Mouse (Mus musculus): Measurements from ENCODE around the gene Zfp811. TPM values are rescaled to one million over a fixed set of nuclear protein-coding genes. Genes with fewer than 3 reads are reported as not detected.

The Zfp811 gene
- under 1 TPM in 1 of 2 experiments, not detected in 1; 0.75 TPM for polyA plus RNA-seq (2017; shearing (Covaris generic))

DNA sequence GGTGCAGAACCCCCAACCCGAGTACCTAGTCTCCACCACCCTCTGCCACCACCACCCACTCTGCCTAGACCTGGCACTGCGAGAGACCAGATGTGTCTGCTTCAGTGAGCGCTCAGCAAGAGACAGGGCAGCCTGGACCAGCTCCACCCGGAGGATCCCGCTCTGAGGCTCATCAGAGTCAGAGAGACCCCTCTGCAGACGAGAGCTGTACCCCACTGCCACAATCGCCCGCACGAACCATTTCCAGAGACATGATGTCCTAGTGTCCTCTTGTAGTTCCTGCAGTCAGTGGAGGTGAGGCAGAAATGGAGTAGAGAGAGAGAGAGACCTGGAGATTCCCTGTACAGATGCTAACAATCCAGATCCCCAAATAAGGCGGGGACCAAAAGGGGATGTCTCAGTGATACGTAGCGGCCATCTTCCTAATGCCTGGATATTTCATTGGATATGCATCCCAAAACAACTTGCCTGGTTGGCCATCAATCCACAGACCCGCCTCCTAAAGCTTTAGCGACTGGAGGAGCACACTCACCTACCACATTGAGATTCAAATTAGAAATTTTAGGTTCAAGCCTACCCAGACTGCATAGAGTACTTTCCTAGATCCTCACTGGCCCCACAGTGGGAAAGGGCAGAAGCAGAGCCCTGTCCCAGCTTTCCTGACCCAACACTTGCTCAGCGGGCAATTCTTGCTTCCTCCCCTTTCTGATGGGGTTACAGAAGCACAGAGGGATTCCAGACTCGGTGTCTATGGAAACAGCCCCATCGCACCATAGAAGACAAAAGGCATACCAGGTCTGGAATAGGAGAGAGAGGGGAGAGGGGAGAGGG is at the start of gene Zfp811:
Gene Zfp811, minus strand, starts transcription at position 388 of the 831 bp plus-strand sequence.

GRCm38 (mm10) chr17:32829540-32830417 is 20.0 kb upstream of the Zfp811 start, which contains the start of gene Zfp799:
Zfp799 (minus strand) TSS chr17:32830261.

DNA sequence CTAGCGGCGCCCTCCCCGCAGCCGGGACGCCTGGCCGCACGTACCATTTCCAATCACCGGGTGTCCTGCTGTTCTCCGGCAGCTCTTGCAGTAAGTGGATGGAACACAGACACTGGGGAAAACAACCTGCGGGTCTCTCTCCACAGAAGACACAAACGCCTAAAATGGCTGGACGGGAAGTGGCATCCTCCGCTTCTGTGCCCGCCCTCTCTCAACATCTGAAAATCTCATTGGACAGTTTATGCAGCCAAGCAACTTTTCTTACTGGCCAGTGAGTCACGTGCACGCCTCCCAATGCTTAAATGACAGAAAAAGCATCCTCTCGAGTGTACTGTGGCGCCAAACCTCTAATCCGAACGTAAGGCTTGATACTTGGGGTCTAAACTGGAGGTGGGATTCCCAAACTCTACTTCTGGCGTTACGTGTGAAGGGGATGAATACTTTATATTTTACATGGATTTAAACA is 21.6 kb downstream of the Zfp811 start, which contains the start of gene Zfp871:
Gene Zfp871, minus strand, starts transcription at position 194 of the 466 bp plus-strand sequence.

Other genes with a start within 250 kb of the Zfp811 start
- gene Cyp4f37, start 188.6 kb downstream of the Zfp811 start, polyA plus RNA-seq (2017; shearing (Covaris generic)), result 1 to 10 TPM in 1 of 2 experiments, not detected in 1; 2.2 TPM
- under 1 TPM in 1 of 2 experiments, not detected in 1; 0.17 TPM for gene Cyp4f40, start 151.0 kb downstream of the Zfp811 start, polyA plus RNA-seq (2017; shearing (Covaris generic))
- not detected for gene Cyp4f15, start 124.3 kb downstream of the Zfp811 start, polyA plus RNA-seq (2017; shearing (Covaris generic))
- 10 to 100 TPM; 22.0 to 24.6 TPM for gene Zfp871, start 21.6 kb downstream of the Zfp811 start, polyA plus RNA-seq (2017; shearing (Covaris generic))
- gene Zfp799, start 20.3 kb upstream of the Zfp811 start, polyA plus RNA-seq (2017; shearing (Covaris generic)), result 10 to 100 TPM in 1 of 2 experiments, 1 to 10 TPM in 1; 9.8 to 14.2 TPM
- gene Zfp870, start 81.7 kb upstream of the Zfp811 start, polyA plus RNA-seq (2017; shearing (Covaris generic)), result 10 to 100 TPM in 1 of 2 experiments, 1 to 10 TPM in 1; 5.8 to 10.3 TPM
- gene Cyp4f14, start 107.4 kb upstream of the Zfp811 start, polyA plus RNA-seq (2017; shearing (Covaris generic)), result not detected
- gene Cyp4f13, start 137.5 kb upstream of the Zfp811 start, polyA plus RNA-seq (2017; shearing (Covaris generic)), result 10 to 100 TPM; 37.9 to 48.2 TPM
- gene Zfp472, start 155.9 kb upstream of the Zfp811 start, polyA plus RNA-seq (2017; shearing (Covaris generic)), result 10 to 100 TPM; 17.0 to 21.9 TPM
- 10 to 100 TPM; 16.3 to 19.6 TPM for gene Zfp952, start 183.2 kb upstream of the Zfp811 start, polyA plus RNA-seq (2017; shearing (Covaris generic))
- 10 to 100 TPM in 1 of 2 experiments, 1 to 10 TPM in 1; 8.5 to 12.3 TPM for gene Zfp763, start 223.5 kb upstream of the Zfp811 start, polyA plus RNA-seq (2017; shearing (Covaris generic))